26 mouse cellular contexts compared by ENCODE assay signal in genomic region chr9:68892356-68892755, GRCm38 (mm10).
"Had no signal": no experiment of that assay in that cellular context is flagged by ENCODE, and none has a peak within 500 bp of the region (broad histone marks: within the 10 kb centered on the region; RNA-seq: fewer than 3 reads in every experiment).

No protein-coding gene starts in this region.

- H3K27ac ChIP-seq: gastrocnemius, adult 2 months; heart, adult 2 months; heart, embryonic 13.5 days; heart, embryonic 15.5 days; hindbrain, embryonic 10.5 days; hindbrain, embryonic 12.5 days; hindbrain, embryonic 14.5 days; intestine, embryonic 15.5 days; kidney, embryonic 15.5 days; kidney, postnatal 0 days; limb, embryonic 13.5 days; limb, embryonic 15.5 days; liver, embryonic 12.5 days; liver, embryonic 14.5 days had no signal

- H3K4me3 ChIP-seq: gastrocnemius, adult 2 months; heart, adult 2 months; heart, embryonic 13.5 days; heart, embryonic 15.5 days; hindbrain, embryonic 10.5 days; hindbrain, embryonic 12.5 days; intestine, embryonic 15.5 days; kidney, embryonic 15.5 days; limb, embryonic 13.5 days; limb, embryonic 15.5 days; liver, embryonic 12.5 days had no signal

- H3K36me3 ChIP-seq: heart, embryonic 15.5 days; hindbrain, embryonic 10.5 days; hindbrain, embryonic 12.5 days; intestine, embryonic 15.5 days; kidney, embryonic 15.5 days; limb, embryonic 13.5 days; limb, embryonic 15.5 days; liver, embryonic 12.5 days had no signal

- H3K4me2 ChIP-seq: heart, embryonic 11.5 days; heart, embryonic 13.5 days; heart, embryonic 15.5 days; hindbrain, embryonic 12.5 days; hindbrain, embryonic 14.5 days; intestine, embryonic 15.5 days; kidney, embryonic 15.5 days; limb, embryonic 13.5 days; limb, embryonic 15.5 days; liver, embryonic 12.5 days had no signal

- DNase-seq: gastrocnemius, adult 2 months; gastrocnemius, postnatal 10 days; gastrocnemius, postnatal 25 days; heart, adult 2 months; heart, postnatal 14 days; heart, postnatal 36 days; kidney, adult 11 months; kidney, adult 9 months; layer of hippocampus, adult 9-11 months; layer of hippocampus, postnatal 36 days; left cerebral cortex, postnatal 4 days had no signal

- ATAC-seq: hindbrain, embryonic 16.5 days; inflammation-experienced regulatory T-cells, adult 6 months; intestine, embryonic 15.5 days; liver, embryonic 12.5 days had no signal

- H3K27me3 ChIP-seq: heart, embryonic 13.5 days; heart, embryonic 15.5 days; hindbrain, embryonic 12.5 days; intestine, embryonic 15.5 days; kidney, embryonic 15.5 days; limb, embryonic 13.5 days; limb, embryonic 15.5 days; liver, embryonic 12.5 days had no signal

- H3K9ac ChIP-seq: heart, embryonic 13.5 days; heart, embryonic 15.5 days; hindbrain, embryonic 12.5 days; hindbrain, embryonic 14.5 days; intestine, embryonic 15.5 days; kidney, embryonic 15.5 days; limb, embryonic 13.5 days; limb, embryonic 15.5 days; liver, embryonic 12.5 days; liver, embryonic 14.5 days had no signal

- H3K9me3 ChIP-seq: heart, embryonic 13.5 days; heart, embryonic 15.5 days; hindbrain, embryonic 10.5 days; hindbrain, embryonic 12.5 days; intestine, embryonic 15.5 days; kidney, embryonic 15.5 days; limb, embryonic 13.5 days; limb, embryonic 15.5 days; liver, embryonic 12.5 days had no signal

- H3K4me1 ChIP-seq: hindbrain, embryonic 10.5 days; liver, embryonic 12.5 days had no signal
